Mouse (Mus musculus) mesoderm, embryonic 11.5 days (tissue): Measurements from ENCODE around the gene Olfr508.
"Not testable (repeated sequence)": the region's sequence is repeated elsewhere in the genome, so short reads cannot be mapped to it uniquely, and the experiment has no call there.

Experiments used
- DNase-seq: peaks from one replicate; pipeline ENCODE4 v3.0.0-alpha.2; 2012; ENCODE audit warnings: low read depth, low spot score

Olfr508 gene

DNA sequence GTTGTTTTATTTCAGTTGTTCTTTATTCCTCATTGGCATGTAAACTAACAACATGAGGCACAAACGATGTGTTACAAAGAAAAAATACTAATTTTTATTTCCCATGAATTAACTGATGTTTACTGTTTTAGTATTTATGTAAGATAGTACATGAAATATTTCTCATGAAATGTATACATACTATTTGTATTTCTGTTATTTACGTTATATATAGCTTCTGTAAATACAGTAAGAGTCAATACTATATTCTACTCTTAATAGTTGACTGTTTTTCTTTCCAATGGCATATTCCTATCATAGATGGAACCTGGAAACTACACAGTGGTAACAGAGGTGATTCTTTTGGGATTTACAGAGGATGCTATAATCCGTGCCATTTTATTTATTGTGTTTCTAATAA is at the start of gene Olfr508:
Gene Olfr508, plus strand, starts transcription at position 301 of the 400 bp plus-strand sequence.
- DNase-seq = no peak

DNA sequence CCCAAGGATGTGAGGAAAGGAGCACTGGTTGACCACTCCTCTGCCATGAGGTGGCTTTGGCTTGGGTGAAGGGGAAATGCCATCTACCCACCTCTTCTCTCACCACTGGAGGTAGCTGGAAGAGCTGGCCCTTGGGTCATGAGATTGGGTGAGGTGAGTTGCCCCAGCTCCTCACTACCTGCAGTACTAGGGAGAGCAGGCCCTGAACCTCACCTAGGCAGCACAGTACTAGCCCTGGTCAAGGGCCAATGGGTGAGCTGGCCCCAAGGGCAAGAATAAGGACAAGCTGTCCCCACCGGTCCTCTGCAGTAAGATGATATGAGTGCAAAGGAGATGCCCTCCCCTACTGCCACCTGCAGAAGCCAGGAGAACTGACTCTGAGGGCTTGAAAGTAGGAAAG is 40.0 kb upstream of the Olfr508 start:
- DNase-seq = no peak

DNA sequence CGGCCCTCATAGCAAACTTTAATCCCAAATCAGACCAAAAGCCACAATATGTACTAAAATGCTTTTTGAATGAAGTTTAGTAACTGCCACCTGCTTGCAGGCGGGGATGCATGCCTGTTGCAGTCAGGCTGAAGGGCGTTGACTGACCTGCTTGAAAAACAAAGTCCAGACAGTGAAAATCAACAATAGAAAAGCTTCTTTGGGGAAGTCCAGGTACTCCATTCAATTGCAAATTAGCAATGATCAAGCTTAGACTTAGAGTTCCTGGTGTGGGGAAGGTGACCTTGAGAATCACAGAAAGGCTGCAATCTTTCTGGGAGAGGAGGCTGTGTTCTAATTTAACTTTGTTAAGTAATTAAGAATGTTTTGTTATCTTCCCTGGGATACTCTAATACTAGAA is 27.9 kb upstream of the Olfr508 start:
- DNase-seq = not testable (repeated sequence)

- DNase-seq = no peak
Observed at GRCm38 (mm10) chr7:108610487-108610886, 19.3 kb upstream of the Olfr508 start, which contains the start of gene Olfr506. Olfr506 (plus strand) TSS chr7:108610787.

DNA sequence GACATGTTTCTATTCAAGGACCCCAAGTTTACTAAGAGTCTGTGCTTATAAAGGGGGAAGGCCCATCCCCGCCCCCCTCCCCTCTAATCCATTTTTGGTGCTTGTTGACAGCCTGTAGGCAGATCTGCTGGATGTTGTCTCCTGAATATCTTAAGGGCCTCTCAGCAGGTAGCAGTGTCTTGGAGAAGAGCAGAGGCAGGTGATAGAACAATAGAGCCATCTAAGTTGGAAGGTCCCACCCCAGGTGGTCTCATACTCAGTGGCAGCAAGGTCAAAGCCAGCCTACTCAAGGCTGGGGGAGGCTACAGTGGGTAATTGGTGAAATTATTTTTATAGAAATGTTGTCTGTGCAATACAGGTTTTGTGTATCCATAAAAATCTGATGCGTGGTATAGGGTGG is 15.7 kb upstream of the Olfr508 start:
- no peak for DNase-seq

- DNase-seq = not testable (repeated sequence)
Observed at GRCm38 (mm10) chr7:108616781-108617180, 13.0 kb upstream of the Olfr508 start.

DNA sequence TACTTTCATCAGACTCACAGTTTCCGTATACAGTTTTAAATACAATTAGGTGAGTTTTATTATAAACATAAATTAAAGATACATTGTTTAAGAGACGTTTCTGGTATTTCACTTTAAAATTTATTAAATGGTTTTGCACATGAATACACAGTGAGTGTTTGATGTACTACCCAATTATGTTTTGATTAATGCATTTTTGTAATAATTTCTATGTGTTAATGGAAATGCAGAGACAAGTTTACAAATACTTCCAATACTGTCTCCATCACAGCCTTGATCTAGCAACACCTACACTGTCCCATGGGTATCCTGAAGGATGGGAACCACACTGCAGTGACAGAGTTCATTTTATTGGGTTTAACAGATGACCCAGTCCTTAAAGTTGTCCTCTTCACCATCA is 8.3 kb upstream of the Olfr508 start, which contains the start of gene Olfr507:
Gene Olfr507, plus strand, starts transcription at position 301 of the 400 bp plus-strand sequence.
- no peak for DNase-seq

GRCm38 (mm10) chr7:108651806-108652205 is 22.0 kb downstream of the Olfr508 start, which contains the start of gene Olfr509:
Olfr509 (minus strand) TSS chr7:108651906.
- no peak for DNase-seq

- DNase-seq = no peak
Observed at GRCm38 (mm10) chr7:108662419-108662818, 32.6 kb downstream of the Olfr508 start.

DNA sequence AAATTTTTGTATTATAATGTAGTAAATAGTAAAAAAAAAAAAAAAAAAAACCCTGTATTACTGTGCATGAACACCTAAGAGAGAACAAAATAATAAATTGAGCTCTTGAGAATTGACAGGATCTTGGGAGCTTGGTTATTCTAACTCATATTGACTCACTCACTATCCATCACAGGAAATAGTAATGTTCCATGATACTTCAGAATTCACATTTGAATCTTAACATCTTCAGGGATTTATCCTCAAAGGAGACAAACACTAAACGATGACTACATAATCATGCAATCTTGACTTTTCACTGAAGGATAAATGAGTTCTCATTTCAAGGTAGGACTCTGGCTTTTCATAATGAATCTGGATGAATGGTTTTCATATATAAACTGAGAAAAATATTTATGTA is 36.3 kb downstream of the Olfr508 start, which contains the start of gene Olfr510:
Gene Olfr510, plus strand, starts transcription at position 301 of the 400 bp plus-strand sequence.
- no peak for DNase-seq

DNA sequence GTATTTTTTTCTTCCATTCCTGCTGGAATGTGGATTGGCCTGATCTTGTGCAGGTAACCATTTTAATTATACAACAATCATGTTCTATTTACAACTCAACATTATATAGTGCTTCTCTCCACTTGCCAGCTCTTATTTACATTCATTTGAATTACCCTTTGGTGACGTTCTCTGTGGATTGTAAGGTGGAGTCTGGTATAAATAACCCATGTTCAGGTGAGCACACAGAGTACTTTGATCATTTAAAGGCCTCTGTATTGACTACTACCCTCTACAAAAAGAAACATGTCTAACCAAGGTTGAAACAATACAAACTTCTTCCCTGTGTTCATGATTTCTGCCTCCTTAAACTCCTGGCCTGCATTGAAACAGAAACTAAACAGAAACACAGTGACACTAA is 41.3 kb downstream of the Olfr508 start:
- DNase-seq = no peak

- DNase-seq = no peak
Observed at GRCm38 (mm10) chr7:108678886-108679285, 49.1 kb downstream of the Olfr508 start.
